Mouse (Mus musculus): ENCODE measurements around the gene Mcm7. TPM values are rescaled to one million over a fixed set of nuclear protein-coding genes. Genes with fewer than 3 reads are reported as not detected.

The Mcm7 gene
- total and polyA plus RNA-seq, 3 experiments, result 146 to 277 (median 206) TPM

- TF ChIP-seq ZMIZ1 (IDR thresholded peaks at IDR 0.05; ENCODE audit: low read depth, low read length) (no peak), USF1 (IDR thresholded peaks at IDR 0.05; ENCODE audit: low read depth, low read length) (no peak), SIN3A (IDR thresholded peaks at IDR 0.05; ENCODE audit: low read length) (no peak), CTCF (conservative IDR thresholded peaks at IDR 0.05 in 1 of 2, IDR thresholded peaks at IDR 0.05 in 1 of 2; ENCODE audit: low read depth in 2 of 2, low read length in 2 of 2) (no peak), MAX (IDR thresholded peaks at IDR 0.05; ENCODE audit: low read length) (no peak), KAT2A (IDR thresholded peaks at IDR 0.05; ENCODE audit: insufficient replicate concordance, low read length) (no peak)
- in situ Hi-C loops (cut with MboI; ENCODE audit: low pct_ligation_motif_present, low pct_unique_long_range_greater_than_20kb, low sequenced_read_pairs), result no loop called here
- Histone ChIP-seq H3K4me3 (replicated peaks in 1 of 3; ENCODE audit: low read depth in 2 of 3, low read length in 2 of 3, poor library complexity in 1 of 3) (no peak overlapping the region), H3K4me2 (ENCODE audit: insufficient read depth, low read depth, poor library complexity, severe bottlenecking) (no peak overlapping the region), H3K79me2 (replicated peaks; ENCODE audit: control insufficient read depth, extremely low read depth, insufficient read depth, poor library complexity, severe bottlenecking) (no peaks in the 10 kb centered on the region), H3K9me3 (replicated peaks; ENCODE audit: low read length) (peaks cover 2% of the 10 kb centered on the region), H3K27ac (ENCODE audit: insufficient read depth, low read depth) (no peak overlapping the region), H3K27me3 (replicated peaks) (no peaks in the 10 kb centered on the region), H3K9ac (ENCODE audit: insufficient read depth, low read depth) (no peak overlapping the region), H3K36me3 (replicated peaks in 1 of 2; ENCODE audit: control insufficient read depth in 1 of 2, insufficient read depth in 1 of 2, low read length in 1 of 2) (no peaks in the 10 kb centered on the region), H3K4me1 (ENCODE audit: control insufficient read depth in 1 of 2, insufficient read depth in 2 of 2) (no peaks in the 10 kb centered on the region)
- DNase-seq (ENCODE audit: extremely low read depth), result no peak
- dilution Hi-C loops (cut with MboI; ENCODE audit: extremely low pct_ligation_motif_present, extremely low pct_unique_long_range_greater_than_20kb, low sequenced_read_pairs), result no loop called here
Observed at GRCm38 (mm10) chr5:138207253-138207652, 35.0 kb upstream of the Mcm7 start.

GRCm38 (mm10) chr5:138202086-138202485 lies 29.9 kb upstream of the Mcm7 start:
- Histone ChIP-seq H3K9me3 (replicated peaks; ENCODE audit: low read length) (no peaks in the 10 kb centered on the region), H3K27ac (ENCODE audit: insufficient read depth, low read depth) (no peak overlapping the region), H3K27me3 (replicated peaks) (no peaks in the 10 kb centered on the region), H3K4me1 (ENCODE audit: control insufficient read depth in 1 of 2, insufficient read depth in 2 of 2) (no peaks in the 10 kb centered on the region), H3K79me2 (replicated peaks; ENCODE audit: control insufficient read depth, extremely low read depth, insufficient read depth, poor library complexity, severe bottlenecking) (no peaks in the 10 kb centered on the region), H3K36me3 (replicated peaks in 1 of 2; ENCODE audit: control insufficient read depth in 1 of 2, insufficient read depth in 1 of 2, low read length in 1 of 2) (no peaks in the 10 kb centered on the region), H3K9ac (ENCODE audit: insufficient read depth, low read depth) (no peak overlapping the region), H3K4me3 (replicated peaks in 1 of 3; ENCODE audit: low read depth in 2 of 3, low read length in 2 of 3, poor library complexity in 1 of 3) (no peak overlapping the region), H3K4me2 (ENCODE audit: insufficient read depth, low read depth, poor library complexity, severe bottlenecking) (no peak overlapping the region)
- in situ Hi-C loops (cut with MboI; ENCODE audit: low pct_ligation_motif_present, low pct_unique_long_range_greater_than_20kb, low sequenced_read_pairs) (no loop called here), dilution Hi-C loops (cut with MboI; ENCODE audit: extremely low pct_ligation_motif_present, extremely low pct_unique_long_range_greater_than_20kb, low sequenced_read_pairs) (no loop called here)
- no peak for DNase-seq (ENCODE audit: extremely low read depth)
- TF ChIP-seq HCFC1 (IDR thresholded peaks at IDR 0.05; ENCODE audit: low read depth, low read length) (no peak), MAX (IDR thresholded peaks at IDR 0.05; ENCODE audit: low read length) (no peak)

GRCm38 (mm10) chr5:138199576-138199975 lies 27.4 kb upstream of the Mcm7 start:
- no peaks in the 10 kb centered on the region for H3K4me1 ChIP-seq (ENCODE audit: control insufficient read depth in 1 of 2, insufficient read depth in 2 of 2)
- dilution Hi-C loops (cut with MboI; ENCODE audit: extremely low pct_ligation_motif_present, extremely low pct_unique_long_range_greater_than_20kb, low sequenced_read_pairs) (no loop called here), in situ Hi-C loops (cut with MboI; ENCODE audit: low pct_ligation_motif_present, low pct_unique_long_range_greater_than_20kb, low sequenced_read_pairs) (no loop called here)
- no peaks in the 10 kb centered on the region for H3K27me3 ChIP-seq (replicated peaks)
- no peak overlapping the region for H3K27ac ChIP-seq (ENCODE audit: insufficient read depth, low read depth)
- no peak overlapping the region for H3K9ac ChIP-seq (ENCODE audit: insufficient read depth, low read depth)
- H3K79me2 ChIP-seq (replicated peaks; ENCODE audit: control insufficient read depth, extremely low read depth, insufficient read depth, poor library complexity, severe bottlenecking), result no peaks in the 10 kb centered on the region
- DNase-seq (ENCODE audit: extremely low read depth), result no peak
- TF ChIP-seq ZKSCAN1 (IDR thresholded peaks at IDR 0.05; ENCODE audit: borderline replicate concordance, low read depth, low read length), result no peak
- TF ChIP-seq UBTF (IDR thresholded peaks at IDR 0.05; ENCODE audit: low read depth, low read length), result no peak
- TF ChIP-seq RAD21 (IDR thresholded peaks at IDR 0.05; ENCODE audit: low read depth, low read length), result peak; percentile 62
- TF ChIP-seq CTCF (conservative IDR thresholded peaks at IDR 0.05 in 1 of 2, IDR thresholded peaks at IDR 0.05 in 1 of 2; ENCODE audit: low read depth in 2 of 2, low read length in 2 of 2), result peak; percentile 15 to 72; a peak in 2 of 4 replicates
- peak; percentile 54 for TF ChIP-seq SMC3 (IDR thresholded peaks at IDR 0.05; ENCODE audit: low read depth, low read length)
- TF ChIP-seq NELFE (IDR thresholded peaks at IDR 0.05; ENCODE audit: low read depth, low read length), result no peak
- no peak overlapping the region for H3K4me2 ChIP-seq (ENCODE audit: insufficient read depth, low read depth, poor library complexity, severe bottlenecking)
- H3K9me3 ChIP-seq (replicated peaks; ENCODE audit: low read length), result no peaks in the 10 kb centered on the region
- H3K4me3 ChIP-seq (replicated peaks in 1 of 3; ENCODE audit: low read depth in 2 of 3, low read length in 2 of 3, poor library complexity in 1 of 3), result no peak overlapping the region
- peaks cover 0 to 6% of the 10 kb centered on the region in 2 experiments for H3K36me3 ChIP-seq (replicated peaks in 1 of 2; ENCODE audit: control insufficient read depth in 1 of 2, insufficient read depth in 1 of 2, low read length in 1 of 2)

Data from CH12.LX (cell line).